Mouse (Mus musculus) T-helper 1 cell (primary cell): Measurements from ENCODE around the gene Ltk.

Experiments used
- in situ Hi-C: fragments of 300-600 bp; cut with MboI, MseI; formaldehyde crosslinking; loops from one replicate; pipeline ENCODE4 v1.15.1; 2025; ENCODE audit warnings: high pct_unique_total_duplicates

Gene Ltk

GRCm38 (mm10) chr2:119760251-119760650, at the start of gene Ltk:
Gene Ltk, minus strand, starts transcription at chr2:119760431.
- in situ Hi-C loops = no loop called here

GRCm38 (mm10) chr2:119808881-119809280, 48.6 kb upstream of the Ltk start:
- in situ Hi-C loops = no loop called here

DNA sequence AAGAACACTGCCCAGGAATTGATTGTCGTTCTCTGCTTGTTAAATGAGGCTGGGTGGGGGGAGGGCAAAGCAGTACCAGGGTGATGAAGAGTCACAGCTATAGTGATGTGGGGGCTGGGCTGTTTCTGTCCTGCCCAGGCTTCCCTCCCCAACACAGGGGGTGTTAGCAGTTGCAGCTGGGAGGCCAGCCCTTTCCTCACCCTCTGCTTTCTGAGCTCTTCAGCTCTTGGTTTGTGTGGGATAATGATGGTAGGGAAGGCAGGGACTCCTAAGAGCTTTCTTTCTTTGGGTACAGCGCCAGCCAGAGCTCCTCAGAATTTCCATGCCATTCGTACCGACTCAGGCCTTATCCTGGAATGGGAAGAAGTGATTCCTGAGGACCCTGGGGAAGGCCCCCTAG, 48.2 kb upstream of the Ltk start:
- in situ Hi-C loops = no loop called here

GRCm38 (mm10) chr2:119805536-119805935, 45.3 kb upstream of the Ltk start:
- in situ Hi-C loops = no loop called here

- in situ Hi-C loops = no loop called here
These were observed 44.5 kb upstream of the Ltk start for GRCm38 (mm10) chr2:119804776-119805175.

DNA sequence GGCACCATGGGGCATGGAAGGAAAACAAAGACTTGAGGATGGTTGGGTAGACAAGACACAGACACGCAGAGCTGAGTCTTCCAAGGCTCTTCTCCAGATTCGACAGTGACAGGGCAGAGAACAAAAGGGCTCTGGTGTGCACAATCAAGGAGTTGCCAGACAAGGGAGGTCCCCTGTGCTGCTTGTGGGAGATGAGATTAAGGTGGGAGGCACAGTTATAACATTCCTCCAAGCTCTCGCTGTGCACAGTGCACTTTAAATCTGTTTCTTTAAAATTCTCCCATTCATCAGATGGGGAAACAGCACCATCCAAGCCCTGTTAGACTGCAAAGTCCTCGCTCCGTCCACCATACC, 44.0 kb upstream of the Ltk start:
- in situ Hi-C loops = no loop called here

- in situ Hi-C loops = no loop called here
These were observed 43.5 kb upstream of the Ltk start for GRCm38 (mm10) chr2:119803618-119804274.

- in situ Hi-C loops = no loop called here
These were observed 42.8 kb upstream of the Ltk start for GRCm38 (mm10) chr2:119802767-119803617.

DNA sequence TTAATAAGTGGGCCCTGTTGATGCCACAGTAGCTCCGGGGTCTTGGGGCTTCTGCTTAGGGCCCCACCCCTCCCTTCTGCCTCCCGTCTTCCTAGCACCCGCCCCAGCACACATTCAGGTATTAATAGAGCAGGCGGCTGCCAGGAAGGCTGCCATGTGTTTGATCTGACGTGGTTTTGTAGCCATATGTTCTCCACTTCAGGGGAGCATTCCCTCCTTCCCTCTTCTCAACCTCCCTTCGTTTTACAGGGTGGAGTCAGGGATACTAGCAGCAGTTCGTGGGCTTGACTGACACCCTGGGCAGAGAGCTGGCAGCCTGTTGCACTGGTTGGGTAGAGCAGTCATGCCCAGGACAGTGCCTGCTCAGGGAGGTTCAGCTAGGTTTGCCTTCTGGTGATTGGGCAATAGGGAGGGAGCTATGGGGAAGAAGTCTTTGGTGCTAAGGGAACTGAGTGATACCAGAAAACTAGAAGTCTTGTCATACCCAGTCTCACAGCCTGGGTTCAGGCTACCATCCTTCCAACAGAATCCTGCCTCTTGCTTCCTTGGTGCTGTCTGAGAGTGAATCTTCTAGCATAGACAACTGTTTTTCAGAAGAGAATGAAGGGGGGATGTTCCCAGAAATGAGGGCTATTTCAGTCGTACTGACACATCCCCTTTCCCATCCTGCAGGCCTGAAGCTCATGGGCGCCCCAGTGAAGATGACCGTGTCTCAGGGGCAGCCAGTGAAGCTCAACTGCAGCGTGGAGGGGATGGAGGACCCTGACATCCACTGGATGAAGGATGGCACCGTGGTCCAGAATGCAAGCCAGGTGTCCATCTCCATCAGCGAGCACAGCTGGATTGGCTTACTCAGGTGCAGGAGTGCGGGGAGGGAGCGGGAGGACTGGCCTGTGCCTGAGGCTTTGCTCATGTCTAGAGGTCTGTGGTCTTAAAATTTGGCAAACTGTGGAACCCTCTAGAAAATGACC, 40.9 kb upstream of the Ltk start:
- in situ Hi-C loops = no loop called here

GRCm38 (mm10) chr2:119799961-119800550, 39.8 kb upstream of the Ltk start:
- in situ Hi-C loops = no loop called here

DNA sequence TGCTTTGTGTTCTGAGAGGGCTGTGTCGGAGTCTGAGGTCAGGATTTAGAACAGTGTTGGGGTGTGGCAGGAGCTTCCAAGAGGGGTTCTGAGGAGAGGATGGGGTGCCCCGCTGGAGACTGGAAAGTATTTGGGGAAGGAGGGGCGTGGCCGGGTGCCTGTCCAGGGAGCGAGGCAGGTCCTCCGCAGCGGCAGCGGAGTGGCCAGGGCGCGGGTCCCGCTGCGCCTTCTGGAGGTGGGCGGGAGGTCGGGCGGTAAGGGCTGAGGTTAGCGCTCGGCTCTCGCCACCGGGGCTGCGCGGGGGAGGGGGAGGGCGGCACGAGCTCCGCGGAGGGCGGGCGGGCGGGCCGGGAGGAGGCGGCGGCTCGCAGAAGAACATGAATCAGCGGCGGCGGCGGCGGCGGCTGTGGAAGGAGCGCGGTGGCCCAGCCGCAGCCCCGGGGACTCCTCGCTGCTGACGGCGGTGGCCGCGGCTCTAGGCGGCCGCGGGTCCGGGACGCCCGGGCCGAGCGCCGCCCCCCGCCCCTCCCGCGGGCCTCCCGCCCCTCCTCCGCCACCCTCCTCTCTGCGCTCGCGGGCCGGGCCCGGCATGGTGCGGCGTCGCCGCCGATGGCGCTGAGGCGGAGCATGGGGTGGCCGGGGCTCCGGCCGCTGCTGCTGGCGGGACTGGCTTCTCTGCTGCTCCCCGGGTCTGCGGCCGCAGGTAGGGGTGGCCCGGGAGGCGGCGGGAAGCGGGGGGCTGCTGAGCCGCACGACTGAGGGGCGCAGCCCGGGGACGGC, 39.1 kb upstream of the Ltk start:
- in situ Hi-C loops = no loop called here

GRCm38 (mm10) chr2:119798246-119798927, 38.2 kb upstream of the Ltk start:
- in situ Hi-C loops = no loop called here

DNA sequence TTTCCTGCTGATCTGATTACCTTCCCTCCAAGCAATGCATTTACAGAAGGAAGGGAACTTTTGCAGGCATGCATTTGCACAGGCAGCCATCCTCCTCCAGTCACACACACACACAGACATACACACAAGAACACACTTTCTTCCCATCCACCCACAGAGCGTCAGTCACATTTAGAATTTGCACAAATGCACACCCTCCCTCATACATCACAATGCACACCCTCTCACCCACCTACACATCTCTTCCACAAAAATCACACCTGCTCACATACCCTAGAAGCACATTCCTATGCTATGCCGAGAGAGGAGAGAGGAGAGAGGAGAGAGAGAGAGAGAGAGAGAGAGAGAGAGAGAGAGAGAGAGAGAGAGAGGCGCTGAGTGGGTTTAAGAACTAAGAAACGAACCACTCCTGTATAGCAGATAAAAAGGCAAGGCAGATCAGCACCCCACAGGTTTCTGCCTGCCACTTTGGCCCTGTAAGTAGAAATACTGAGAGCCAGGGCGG, 37.1 kb upstream of the Ltk start, which contains the start of gene Tyro3:
TSS of gene Tyro3 (plus strand) at position 455 of the 505 bp plus-strand sequence.
- in situ Hi-C loops = no loop called here

DNA sequence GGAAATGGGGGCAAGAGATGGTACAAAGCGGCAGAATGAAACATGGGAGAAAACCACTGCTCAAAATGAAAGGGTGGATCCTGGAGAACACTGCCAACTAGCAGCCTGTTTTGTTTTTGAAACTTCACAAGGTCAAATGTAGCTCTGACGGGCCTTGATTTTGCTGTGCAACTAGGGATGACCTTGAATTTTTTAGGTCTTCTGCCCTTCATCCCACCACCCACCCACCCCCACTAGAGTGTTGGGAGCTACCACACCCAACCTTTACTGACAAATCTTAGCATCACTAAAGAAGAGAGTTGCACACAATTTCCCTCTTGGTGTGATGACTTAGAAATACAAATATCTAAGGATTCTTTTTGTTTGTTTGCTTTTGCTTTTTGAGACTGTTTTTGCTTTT, 29.8 kb upstream of the Ltk start:
- in situ Hi-C loops = no loop called here

DNA sequence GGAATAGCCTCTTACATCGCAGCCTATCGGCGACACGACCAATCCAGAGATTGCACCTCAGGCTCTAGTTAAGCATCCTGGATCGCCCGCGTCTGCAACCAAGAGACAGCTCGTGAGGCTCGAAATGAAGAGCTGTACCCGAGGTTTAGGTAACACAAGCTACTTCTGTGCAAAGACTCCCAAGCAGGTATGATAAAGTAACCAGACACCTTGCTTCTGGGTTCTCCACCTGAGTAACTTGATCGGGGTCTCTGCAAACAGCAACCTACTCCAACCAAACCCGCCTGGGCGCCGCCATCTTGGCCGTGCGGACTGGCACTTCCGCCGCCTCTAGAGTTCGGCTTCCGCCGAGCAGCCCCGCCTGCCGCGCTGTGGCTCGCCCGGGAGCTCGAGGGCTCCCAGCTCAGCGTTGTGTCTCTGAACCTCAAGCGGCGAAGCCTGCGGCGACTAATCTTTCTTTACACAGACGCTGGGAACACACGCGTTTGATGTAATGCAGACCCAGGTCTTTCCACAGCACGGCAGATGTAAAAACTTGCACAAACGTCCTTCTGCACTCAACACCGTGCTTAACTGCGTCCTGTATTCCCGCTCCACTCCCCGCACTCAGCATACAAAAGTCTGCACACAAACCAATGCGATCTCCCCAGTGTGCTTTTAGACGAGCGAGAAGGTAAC, 27.1 kb upstream of the Ltk start, which contains the start of gene Rpap1:
TSS of gene Rpap1 (minus strand) at position 332 of the 678 bp plus-strand sequence.
- in situ Hi-C loops = no loop called here

- in situ Hi-C loops = no loop called here
These were observed 7.0 kb upstream of the Ltk start for GRCm38 (mm10) chr2:119767246-119767645.

GRCm38 (mm10) chr2:119763924-119764323, 3.7 kb upstream of the Ltk start:
- in situ Hi-C loops = no loop called here

DNA sequence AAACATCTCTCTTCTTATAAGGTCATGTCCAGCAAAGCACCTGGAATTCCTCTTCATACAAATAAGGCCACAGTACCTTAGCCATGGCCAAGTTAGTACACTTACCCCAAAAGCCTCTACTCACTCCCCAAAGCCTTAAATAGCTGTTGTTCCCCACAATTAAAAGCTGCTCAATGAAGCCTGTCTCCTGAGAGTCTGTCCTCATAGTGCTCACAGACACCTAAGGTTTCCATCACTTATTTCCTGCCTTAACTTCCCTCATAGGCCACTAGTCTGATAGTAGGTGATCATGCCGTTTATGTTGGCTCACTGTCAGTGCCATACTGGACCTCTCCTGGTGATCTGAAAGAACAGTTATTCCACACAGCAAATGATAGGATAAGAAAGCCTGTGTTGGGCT, 2.0 kb upstream of the Ltk start:
- in situ Hi-C loops = no loop called here
